Mouse (Mus musculus) thymus, adult 2 months (tissue): ENCODE results near the gene Gdpd1.

ENCODE experiments used
- CTCF ChIP-seq: fragments of 200-500 bp; IDR thresholded peaks from 2 replicates; pipeline ENCODE4 v1.5.1; 2012; ENCODE audit warnings: mild to moderate bottlenecking, control low read depth, low read length, moderate library complexity, borderline replicate concordance; ENCODE audit not compliant: control insufficient read depth, poor library complexity, insufficient read depth; ENCODE audit errors: extremely low read depth
- POLR2A ChIP-seq: fragments of 200-500 bp; IDR thresholded peaks from 2 replicates; pipeline ENCODE4 v1.6.1; 2012; ENCODE audit warnings: mild to moderate bottlenecking, low read length, control low read depth, moderate library complexity; ENCODE audit not compliant: control insufficient read depth, poor library complexity, insufficient read depth; ENCODE audit errors: extremely low read depth

- TF ChIP-seq CTCF (no peak), POLR2A (no peak)
Observed at GRCm38 (mm10) chr11:87004960-87005755, 68.7 kb downstream of the Gdpd1 start.
